Mouse (Mus musculus) myocyte (in vitro differentiated cells): ENCODE data around the gene Mettl21a. TPM values are rescaled to one million over a fixed set of nuclear protein-coding genes. Genes with fewer than 3 reads are reported as not detected.

Experiments
- H3K27me3 ChIP-seq: one replicate; pipeline ENCODE4 v1.6.1; 2011; ENCODE audit not compliant: control insufficient read depth, insufficient read depth, insufficient read length
- H3K36me3 ChIP-seq: one replicate; pipeline ENCODE4 v1.6.1; 2011; ENCODE audit not compliant: control insufficient read depth, insufficient read depth
- H3K4me2 ChIP-seq: one replicate; pipeline ENCODE4 v1.6.1; 2011; ENCODE audit warnings: low read depth, control low read depth
- H3K4me3 ChIP-seq: one replicate; pipeline ENCODE4 v1.5.1; 2011; ENCODE audit warnings: mild to moderate bottlenecking, control low read depth, moderate library complexity
- H3K79me2 ChIP-seq: one replicate; pipeline ENCODE4 v1.6.1; 2011; ENCODE audit not compliant: control insufficient read depth, insufficient read depth
- H3ac ChIP-seq: one replicate; pipeline ENCODE4 v1.6.1; 2011; ENCODE audit not compliant: control insufficient read depth, insufficient read length
- CEBPB ChIP-seq: IDR thresholded peaks from 2 replicates; pipeline ENCODE4 v1.6.1; 2011; ENCODE audit warnings: mild to moderate bottlenecking, moderate library complexity; ENCODE audit not compliant: poor library complexity, insufficient read depth, severe bottlenecking
- E2F4 ChIP-seq: IDR thresholded peaks from one replicate; pipeline ENCODE4 v1.6.1; 2011; ENCODE audit warnings: mild to moderate bottlenecking, control low read depth, moderate library complexity; ENCODE audit not compliant: insufficient read depth
- MAX ChIP-seq: IDR thresholded peaks from one replicate; pipeline ENCODE4 v1.6.1; 2011; ENCODE audit warnings: low read depth, mild to moderate bottlenecking, control low read depth
- MYOD1 ChIP-seq, 3 experiments: IDR thresholded peaks; one replicate each; pipeline ENCODE4 v1.6.1; 2011; ENCODE audit warnings: control low read depth in 2 of 3, low read depth in 2 of 3, mild to moderate bottlenecking in 2 of 3, moderate library complexity in 1 of 3; ENCODE audit not compliant: insufficient read length in 2 of 3, control insufficient read depth in 1 of 3
- MYOG ChIP-seq, 3 experiments: IDR thresholded peaks; one replicate each; pipeline ENCODE4 v1.6.1; 2011; ENCODE audit warnings: control low read depth in 2 of 3, low read depth in 2 of 3, mild to moderate bottlenecking in 2 of 3; ENCODE audit not compliant: insufficient read length in 2 of 3, control insufficient read depth in 1 of 3, insufficient read depth in 1 of 3
- POLR2A ChIP-seq: IDR thresholded peaks from one replicate; pipeline ENCODE4 v1.6.1; 2011; ENCODE audit warnings: low read depth, mild to moderate bottlenecking, control low read depth, moderate library complexity; ENCODE audit not compliant: insufficient read length
- POLR2AphosphoS2 ChIP-seq: IDR thresholded peaks from one replicate; pipeline ENCODE4 v1.6.1; 2011; ENCODE audit warnings: low read depth, control low read depth; ENCODE audit not compliant: insufficient read length
- REST ChIP-seq: IDR thresholded peaks from one replicate; pipeline ENCODE4 v1.6.1; 2011; ENCODE audit warnings: mild to moderate bottlenecking, control low read depth, moderate library complexity; ENCODE audit not compliant: insufficient read depth, insufficient read length
- SRF ChIP-seq: IDR thresholded peaks from one replicate; pipeline ENCODE4 v1.6.1; 2011; ENCODE audit warnings: low read depth; ENCODE audit not compliant: control insufficient read depth, insufficient read length
- TCF12 ChIP-seq: IDR thresholded peaks from one replicate; pipeline ENCODE4 v1.6.1; 2011; ENCODE audit warnings: mild to moderate bottlenecking, control low read depth; ENCODE audit not compliant: poor library complexity, insufficient read depth, severe bottlenecking
- TCF3 ChIP-seq: IDR thresholded peaks from one replicate; pipeline ENCODE4 v1.6.1; 2011; ENCODE audit warnings: low read depth, control low read depth; ENCODE audit not compliant: insufficient read length
- USF1 ChIP-seq: IDR thresholded peaks from one replicate; pipeline ENCODE4 v1.6.1; 2011; ENCODE audit warnings: low read depth, mild to moderate bottlenecking, control low read depth, moderate library complexity
- polyA plus RNA-seq: library from polyadenylated mRNA; unstranded; fragments of >200 nt; fragmentation: generic; extraction: Trizol; gene quantifications from one replicate; pipeline ENCODE4 v1.2.1, GENCODE M21; 2012; ENCODE audit warnings: missing spikeins

Gene Mettl21a
- polyA plus RNA-seq, 1 experiment: 26.5 TPM

DNA sequence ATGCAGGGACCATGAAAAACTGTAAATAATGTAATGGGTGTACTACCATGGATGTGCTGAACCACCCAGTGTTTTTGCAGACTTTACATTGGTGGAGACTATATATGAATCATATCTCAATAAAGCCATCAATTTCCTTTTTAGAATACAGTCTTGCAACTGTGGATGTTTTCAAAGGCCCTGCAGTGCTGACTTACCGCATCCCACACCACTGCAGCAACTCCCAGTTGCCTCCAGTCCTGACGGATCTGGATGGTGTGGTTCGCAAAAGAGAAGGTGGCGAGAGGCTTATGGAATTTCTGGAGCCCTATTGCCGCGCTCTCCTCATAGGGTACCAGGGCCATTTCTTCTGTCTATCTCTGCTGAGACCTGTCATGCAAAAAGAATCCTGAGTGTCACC lies 966 bp downstream of the Mettl21a start:
- peak overlapping the region; percentile 80 for H3K4me3 ChIP-seq
- H3K36me3 ChIP-seq: peaks cover 3% of the 10 kb centered on the region
- H3K4me2 ChIP-seq: peak overlapping the region; percentile 94
- peak overlapping the region; percentile 74 for H3ac ChIP-seq
- H3K27me3 ChIP-seq: no peaks in the 10 kb centered on the region
- TF ChIP-seq E2F4 (no peak), MYOD1 (IDR thresholded peaks at IDR 0.05; ENCODE audit: control insufficient read depth in 1 of 3, insufficient read length in 2 of 3, low read depth in 2 of 3) (no peak), CEBPB (no peak), MYOG (IDR thresholded peaks at IDR 0.05; ENCODE audit: control insufficient read depth in 1 of 3, insufficient read depth in 1 of 3, insufficient read length in 2 of 3, low read depth in 2 of 3) (no peak), POLR2AphosphoS2 (no peak), SRF (no peak), TCF12 (no peak), USF1 (no peak), POLR2A (no peak), REST (no peak)
- H3K79me2 ChIP-seq: peaks cover 32% of the 10 kb centered on the region

DNA sequence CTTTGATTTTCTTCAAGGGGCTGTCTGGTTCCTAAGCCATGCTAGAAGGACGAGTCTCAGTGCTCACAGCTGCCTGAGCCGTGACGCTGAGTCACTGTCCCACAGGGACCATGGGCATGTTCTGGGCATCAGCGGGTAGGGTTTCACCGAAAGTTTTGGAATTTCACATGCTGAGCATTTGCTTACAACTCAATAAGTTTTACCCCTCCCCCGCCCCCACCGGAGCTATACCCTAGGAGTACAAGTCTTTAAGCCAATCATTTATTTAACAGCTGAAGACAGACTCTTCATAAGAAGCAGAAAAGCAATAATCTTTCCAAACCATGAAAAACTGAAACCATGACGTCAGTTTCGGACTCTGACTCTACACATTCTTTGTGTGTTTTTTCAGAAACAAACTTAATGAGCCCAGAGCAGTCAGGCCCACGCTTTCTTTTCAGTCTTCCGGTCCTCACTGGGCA lies 1.5 kb downstream of the Mettl21a start:
- Histone ChIP-seq H3ac (peak overlapping the region; percentile 30), H3K79me2 (peaks cover 34% of the 10 kb centered on the region), H3K4me2 (peak overlapping the region; percentile 94), H3K27me3 (no peaks in the 10 kb centered on the region), H3K36me3 (peaks cover 4% of the 10 kb centered on the region), H3K4me3 (peak overlapping the region; percentile 80)
- no peak for TF ChIP-seq SRF
- peak; percentile 45 for TF ChIP-seq POLR2A
- peak; percentile 42 to 91 (median 89) for TF ChIP-seq MYOG (IDR thresholded peaks at IDR 0.05; ENCODE audit: control insufficient read depth in 1 of 3, insufficient read depth in 1 of 3, insufficient read length in 2 of 3, low read depth in 2 of 3)
- TF ChIP-seq TCF3: peak; percentile 47
- no peak for TF ChIP-seq E2F4
- TF ChIP-seq POLR2AphosphoS2: peak; percentile 71
- TF ChIP-seq TCF12: peak; percentile 20
- TF ChIP-seq USF1: no peak
- TF ChIP-seq CEBPB: peak; percentile 42; the same call in 1 of the 2 replicates
- TF ChIP-seq MAX: no peak
- no peak for TF ChIP-seq REST
- peak in 2 of 3 experiments; percentile 91 to 92 for TF ChIP-seq MYOD1 (IDR thresholded peaks at IDR 0.05; ENCODE audit: control insufficient read depth in 1 of 3, insufficient read length in 2 of 3, low read depth in 2 of 3)

DNA sequence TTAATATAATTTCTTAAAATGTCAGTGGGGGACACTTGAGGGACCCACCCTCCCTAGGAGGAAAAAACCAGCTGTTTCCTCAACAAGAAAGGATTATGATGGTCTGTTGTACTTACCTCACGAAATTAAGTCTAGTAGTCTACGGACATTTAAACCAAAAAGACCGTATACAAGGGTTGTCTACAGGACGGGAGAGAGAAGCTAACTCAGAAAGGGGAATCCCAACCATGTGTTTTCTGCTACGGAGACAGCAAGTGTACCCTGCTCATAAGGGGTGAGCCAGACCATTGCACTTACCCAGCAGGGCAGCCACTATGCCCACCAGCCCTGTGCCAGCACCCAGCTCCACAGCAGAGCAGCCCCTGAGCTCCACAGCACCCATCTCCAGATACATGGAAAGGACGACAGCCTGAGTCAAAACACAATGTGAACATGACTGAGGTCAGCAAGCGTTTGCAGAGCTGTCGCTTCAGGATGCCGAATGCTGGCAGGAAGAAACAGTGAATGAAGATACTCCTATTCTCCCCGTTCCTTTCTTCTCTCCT lies 2.2 kb downstream of the Mettl21a start:
- no peaks in the 10 kb centered on the region for H3K27me3 ChIP-seq
- H3K4me2 ChIP-seq: peak overlapping the region; percentile 94
- H3ac ChIP-seq: peak overlapping the region; percentile 30
- H3K4me3 ChIP-seq: peak overlapping the region; percentile 80
- peaks cover 34% of the 10 kb centered on the region for H3K79me2 ChIP-seq
- no peak for TF ChIP-seq E2F4
- no peak for TF ChIP-seq USF1
- TF ChIP-seq SRF: no peak
- TF ChIP-seq MAX: no peak
- H3K36me3 ChIP-seq: peaks cover 4% of the 10 kb centered on the region

DNA sequence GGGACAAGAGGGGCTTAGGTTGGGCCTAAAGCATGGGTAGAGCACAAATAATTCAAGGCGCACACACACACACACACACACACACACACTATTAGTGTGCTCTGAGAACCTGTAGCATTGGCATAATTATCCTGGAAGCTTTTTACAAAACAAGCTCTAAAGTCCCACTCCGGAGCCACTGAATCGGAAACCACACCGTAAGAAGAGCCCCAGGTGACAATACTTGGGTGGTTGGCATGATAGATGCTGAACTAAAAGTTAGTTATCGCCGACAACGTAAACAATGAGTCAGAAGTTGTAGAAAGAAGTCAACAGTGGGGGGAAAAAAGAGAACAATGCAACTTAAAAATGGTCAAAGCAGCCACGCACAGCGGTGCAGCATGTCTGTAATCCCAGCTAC lies 2.7 kb downstream of the Mettl21a start:
- Histone ChIP-seq H3ac (peak overlapping the region; percentile 30), H3K4me3 (peak overlapping the region; percentile 80), H3K4me2 (peak overlapping the region; percentile 94), H3K79me2 (peaks cover 34% of the 10 kb centered on the region), H3K27me3 (no peaks in the 10 kb centered on the region), H3K36me3 (peaks cover 4% of the 10 kb centered on the region)
- no peak for TF ChIP-seq TCF12
- TF ChIP-seq CEBPB: no peak
- TF ChIP-seq MYOG (IDR thresholded peaks at IDR 0.05; ENCODE audit: control insufficient read depth in 1 of 3, insufficient read depth in 1 of 3, insufficient read length in 2 of 3, low read depth in 2 of 3): no peak
- TF ChIP-seq REST: no peak
- TF ChIP-seq MYOD1 (IDR thresholded peaks at IDR 0.05; ENCODE audit: control insufficient read depth in 1 of 3, insufficient read length in 2 of 3, low read depth in 2 of 3): no peak
- TF ChIP-seq TCF3: no peak
- no peak for TF ChIP-seq MAX
- TF ChIP-seq SRF: no peak
- no peak for TF ChIP-seq POLR2A
- no peak for TF ChIP-seq POLR2AphosphoS2
- no peak for TF ChIP-seq USF1
- no peak for TF ChIP-seq E2F4
